Mouse (Mus musculus) monocyte, adult 5-6 weeks (primary cell): Measurements from ENCODE around the gene Tesmin. TPM values are rescaled to one million over a fixed set of nuclear protein-coding genes. Genes with fewer than 3 reads are reported as not detected.

Experiments used
- ATAC-seq: fragments of 153-309, 156-312 bp; replicated peaks from 2 replicates; pipeline ENCODE4 v1.8.0; 2017; ENCODE audit warnings: mild to moderate bottlenecking; ENCODE audit not compliant: low TSS enrichment, insufficient number of reproducible peaks, severe bottlenecking, poor library complexity, low FRiP score
- total RNA-seq: library from RNA; stranded (forward); fragments of 200-1000, 200-491, 200-594 nt; gene quantifications from 3 replicates; pipeline ENCODE4 v1.2.3, GENCODE M21; 2017

Gene Tesmin
- total RNA-seq, 1 experiment from 2014 or later, result 2.6 TPM

DNA sequence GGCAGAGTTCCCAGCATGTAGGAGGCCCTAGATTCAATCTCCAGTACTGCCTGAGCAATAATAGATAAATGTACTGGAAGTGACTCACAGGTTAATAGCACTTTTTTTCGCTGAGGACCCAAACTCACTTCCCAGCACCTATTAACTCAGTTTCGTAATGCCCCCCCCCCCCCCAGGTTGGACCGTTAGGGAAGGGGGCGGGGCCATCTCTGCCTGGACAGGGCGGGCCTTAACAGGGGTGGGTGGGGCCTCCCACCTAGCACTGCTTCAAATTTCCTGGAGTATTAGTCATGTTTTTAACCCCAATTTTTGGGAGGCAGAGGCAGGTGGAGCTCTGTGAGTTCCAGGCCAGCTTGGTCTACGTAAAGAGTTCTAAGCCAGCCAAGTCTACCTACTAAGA lies 596 bp upstream of the Tesmin start:
- ATAC-seq, result no peak

GRCm38 (mm10) chr19:3389089-3389488 lies 432 bp downstream of the Tesmin start:
- peak; percentile 79 for ATAC-seq

GRCm38 (mm10) chr19:3392384-3392783 lies 3.7 kb downstream of the Tesmin start:
- no peak for ATAC-seq

GRCm38 (mm10) chr19:3394216-3394615 lies 5.6 kb downstream of the Tesmin start:
- ATAC-seq, result no peak

DNA sequence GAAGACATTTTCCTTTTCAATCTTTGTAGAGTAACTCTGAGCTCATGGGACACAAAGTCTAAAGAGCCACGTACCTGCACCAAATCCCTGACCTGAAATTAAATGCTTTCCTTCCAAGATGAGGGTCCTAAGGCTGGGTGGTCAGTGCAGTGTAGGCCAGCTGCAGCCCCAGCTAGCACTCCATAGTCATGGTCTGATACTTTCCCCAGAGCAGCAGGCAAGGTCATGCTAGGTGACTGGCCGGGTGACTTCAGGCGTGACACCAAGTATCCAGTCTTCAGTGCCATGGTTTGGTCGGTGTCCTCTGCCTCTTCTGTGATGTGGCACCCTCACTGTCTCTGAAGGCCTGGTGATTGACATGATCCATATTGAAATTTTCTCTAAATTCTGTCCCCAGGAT lies 11.4 kb downstream of the Tesmin start:
- ATAC-seq, result no peak

DNA sequence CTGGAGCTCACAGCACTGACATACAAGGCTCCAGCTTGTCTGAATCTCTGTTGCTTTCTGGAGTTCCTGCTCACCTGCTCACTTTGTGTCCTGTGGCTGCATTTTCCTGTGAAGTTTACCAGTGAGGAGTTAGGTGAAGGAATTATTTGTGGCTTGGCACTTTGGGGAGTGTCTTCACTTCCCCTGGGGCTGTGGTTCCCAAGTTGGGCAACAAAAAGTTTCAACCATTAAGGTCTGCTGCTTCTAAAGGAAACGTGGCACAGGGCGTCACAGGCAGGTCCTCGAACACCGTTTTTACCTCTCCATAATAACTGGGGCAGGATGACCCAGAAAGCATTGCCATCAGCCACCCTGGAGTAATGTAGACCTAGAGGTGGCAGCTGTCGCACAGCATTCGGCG lies 12.8 kb downstream of the Tesmin start:
- no peak for ATAC-seq

DNA sequence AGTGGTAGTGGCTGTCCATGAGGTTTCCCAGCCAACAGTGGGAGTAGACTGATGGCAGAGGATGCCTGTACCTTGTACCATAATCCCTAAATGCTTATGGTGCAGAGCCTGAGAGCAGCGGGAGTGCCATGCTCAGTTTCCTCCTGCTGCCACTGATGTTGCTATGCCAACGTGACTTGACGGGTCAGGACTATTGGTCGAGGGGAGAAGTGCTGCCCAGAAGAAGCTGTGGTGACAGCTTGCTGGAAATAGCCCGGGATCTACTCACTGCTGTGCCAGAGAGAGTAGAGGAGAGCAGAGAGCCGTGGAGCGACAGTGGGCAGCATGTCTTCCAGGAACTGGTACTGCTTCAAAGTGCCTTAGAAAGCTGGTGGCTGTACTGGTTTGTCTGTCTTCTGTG lies 13.3 kb downstream of the Tesmin start:
- ATAC-seq, result no peak

DNA sequence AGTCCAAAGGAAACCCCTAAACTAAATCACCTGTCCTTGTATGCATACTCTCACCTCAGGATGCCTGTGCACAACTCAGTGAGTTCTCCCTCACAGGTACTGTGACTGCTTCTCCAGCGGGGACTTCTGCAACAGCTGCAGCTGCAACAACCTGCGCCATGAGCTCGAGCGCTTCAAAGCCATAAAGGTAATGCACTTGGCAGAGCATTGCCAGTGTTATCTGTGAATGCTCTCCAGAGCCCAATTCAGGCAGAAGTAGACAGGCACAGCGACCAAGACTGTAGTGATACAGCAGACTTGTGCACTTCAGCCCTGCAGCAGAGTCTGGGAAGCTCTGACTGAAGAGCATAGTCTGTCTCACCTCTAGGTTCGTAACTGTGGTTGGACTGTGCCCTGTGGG lies 13.7 kb downstream of the Tesmin start:
- ATAC-seq, result no peak

- no peak for ATAC-seq
These were observed 15.4 kb downstream of the Tesmin start for GRCm38 (mm10) chr19:3404030-3404429.

DNA sequence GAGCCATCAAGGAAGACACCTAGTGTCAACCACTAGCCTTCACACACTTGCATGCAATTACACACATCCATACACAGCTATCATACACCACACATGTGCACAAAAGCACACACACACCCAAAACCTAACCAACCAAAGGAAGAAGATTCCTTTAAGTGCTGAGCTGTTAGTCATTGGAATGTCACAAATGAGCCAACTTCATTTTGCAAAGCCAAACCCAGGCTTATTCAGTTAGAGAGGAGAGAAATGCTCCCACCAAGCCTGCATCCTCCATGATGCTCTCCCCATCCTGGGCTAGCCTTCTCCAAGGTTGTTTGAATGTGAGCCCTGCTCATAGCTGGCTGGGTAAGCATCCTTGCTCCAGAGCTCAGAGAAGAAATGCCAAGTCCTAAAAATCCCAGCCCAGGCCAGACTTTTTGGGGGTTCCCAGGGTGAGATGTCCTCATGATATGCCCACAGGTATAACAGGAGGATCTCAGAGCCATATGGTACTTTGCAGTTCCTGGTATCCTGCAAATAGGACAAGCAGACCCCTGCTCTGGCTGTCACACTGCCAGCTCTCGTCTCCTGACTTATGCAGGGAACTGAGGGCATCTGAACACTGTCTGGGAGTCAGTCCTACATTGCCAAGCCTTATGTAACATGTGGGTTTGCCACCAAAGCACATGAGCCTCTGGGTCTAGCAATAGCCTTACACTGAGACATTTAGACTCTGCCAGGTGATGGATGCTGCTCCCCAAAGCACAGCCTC lies 17.0 kb downstream of the Tesmin start:
- ATAC-seq, result no peak

- 0 out of 2 replicates have a peak, but pooled peaks have one; percentile 38 for ATAC-seq
These were observed 25.6 kb downstream of the Tesmin start, which contains the start of gene Gal for GRCm38 (mm10) chr19:3414268-3414733. Gene Gal (minus strand): TSS chr19:3414544.

GRCm38 (mm10) chr19:3419251-3419650 lies 30.6 kb downstream of the Tesmin start:
- no peak for ATAC-seq

DNA sequence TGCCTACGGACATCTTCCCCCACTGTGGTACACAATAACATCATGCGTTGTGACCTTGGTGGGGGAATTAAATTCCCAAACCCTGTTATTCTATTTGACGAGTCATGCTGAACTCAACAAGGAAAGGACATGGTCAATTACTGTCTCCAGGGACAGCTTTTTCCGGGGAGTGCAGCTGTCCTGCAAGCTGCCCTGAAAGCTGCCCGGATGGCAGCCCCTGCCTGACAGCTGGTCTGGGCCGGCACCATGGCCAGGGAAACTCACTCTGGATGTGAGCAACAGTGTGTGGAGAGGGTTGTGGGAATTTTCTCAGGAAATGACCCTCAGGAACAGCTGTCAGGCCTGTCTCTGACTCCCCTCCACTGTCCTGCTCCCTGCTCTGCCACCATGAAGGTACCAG lies 33.8 kb downstream of the Tesmin start:
- no peak for ATAC-seq

DNA sequence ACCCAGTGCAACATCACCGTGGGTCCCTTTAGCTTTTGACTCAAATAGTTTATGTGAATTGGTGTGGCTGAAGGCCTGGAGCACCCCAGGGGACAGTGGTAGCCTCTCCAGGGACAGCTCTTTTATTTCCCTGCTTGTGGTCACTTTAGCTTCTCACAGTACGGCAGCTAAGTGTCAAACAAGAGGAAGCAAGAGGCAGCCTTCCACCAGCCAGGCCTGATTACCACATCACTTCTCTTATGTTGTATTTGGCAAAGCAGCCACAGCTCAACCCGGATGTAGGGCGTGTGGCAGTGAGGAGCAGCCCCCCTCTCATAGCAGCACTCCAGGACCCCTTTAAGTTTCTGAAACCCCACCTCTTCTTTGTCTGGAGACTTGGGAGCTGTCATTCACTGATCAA lies 34.3 kb downstream of the Tesmin start:
- ATAC-seq, result peak; percentile 81

DNA sequence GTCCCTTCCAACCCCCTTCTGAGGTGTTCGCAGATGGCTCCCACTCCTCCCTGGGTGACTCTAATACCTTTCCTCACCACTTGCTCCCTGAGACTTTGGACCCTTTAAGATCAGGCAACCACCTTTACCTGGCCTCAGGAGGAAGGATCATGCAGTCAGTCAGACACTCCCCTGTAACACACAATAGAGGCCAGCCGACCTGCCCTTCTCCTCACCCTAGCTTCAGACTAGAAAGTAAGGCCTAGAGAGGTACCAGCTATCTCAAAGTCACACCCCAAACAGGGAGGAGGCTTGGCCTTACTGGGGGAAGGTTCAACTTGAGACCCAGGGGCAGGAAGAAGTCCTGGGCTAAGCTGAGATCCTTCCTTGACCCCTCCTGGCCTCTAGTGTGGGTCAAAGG lies 35.6 kb downstream of the Tesmin start:
- no peak for ATAC-seq

GRCm38 (mm10) chr19:3428057-3428830 lies 39.6 kb downstream of the Tesmin start:
- no peak for ATAC-seq

- ATAC-seq, result no peak
These were observed 40.6 kb downstream of the Tesmin start for GRCm38 (mm10) chr19:3429156-3429816.

GRCm38 (mm10) chr19:3431066-3431465 lies 42.4 kb downstream of the Tesmin start:
- no peak for ATAC-seq

- no peak for ATAC-seq
These were observed 43.3 kb downstream of the Tesmin start for GRCm38 (mm10) chr19:3431969-3432368.
